Mouse (Mus musculus): ENCODE measurements around the gene Taar2. TPM values are rescaled to one million over a fixed set of nuclear protein-coding genes. Genes with fewer than 3 reads are reported as not detected.

Taar2 gene
- total and polyA plus RNA-seq, 3 experiments, result not detected

DNA sequence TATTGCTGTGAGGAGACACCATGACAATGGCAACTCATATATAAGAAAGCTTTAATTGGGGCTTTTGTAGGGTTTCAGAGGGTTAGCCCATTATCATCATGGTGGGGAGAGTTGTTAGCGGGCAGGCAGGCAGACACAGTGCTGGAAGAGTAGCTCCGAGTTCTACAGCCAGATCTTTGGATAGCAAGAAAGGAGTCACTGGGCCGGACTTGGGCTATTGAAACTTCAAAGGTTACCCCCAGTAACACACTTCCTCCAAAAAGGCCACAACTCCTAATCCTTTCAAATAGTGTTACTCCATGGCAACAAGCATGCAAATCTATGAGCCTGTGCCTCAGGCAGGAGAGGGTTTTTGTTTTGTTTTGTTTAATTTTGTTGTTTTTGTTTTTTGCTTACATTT, 37.3 kb upstream of the Taar2 start:
- Histone ChIP-seq H3K9me3 (replicated peaks; ENCODE audit: low read length) (no peaks in the 10 kb centered on the region), H3K4me1 (ENCODE audit: control insufficient read depth in 1 of 2, insufficient read depth in 2 of 2) (no peaks in the 10 kb centered on the region), H3K27me3 (replicated peaks) (no peaks in the 10 kb centered on the region), H3K27ac (ENCODE audit: insufficient read depth, low read depth) (no peak overlapping the region), H3K79me2 (replicated peaks; ENCODE audit: control insufficient read depth, extremely low read depth, insufficient read depth, poor library complexity, severe bottlenecking) (no peaks in the 10 kb centered on the region), H3K4me2 (ENCODE audit: insufficient read depth, low read depth, poor library complexity, severe bottlenecking) (no peak overlapping the region), H3K4me3 (replicated peaks in 1 of 3; ENCODE audit: low read depth in 2 of 3, low read length in 2 of 3, poor library complexity in 1 of 3) (no peak overlapping the region), H3K9ac (ENCODE audit: insufficient read depth, low read depth) (no peak overlapping the region), H3K36me3 (replicated peaks in 1 of 2; ENCODE audit: control insufficient read depth in 1 of 2, insufficient read depth in 1 of 2, low read length in 1 of 2) (no peaks in the 10 kb centered on the region)
- TF ChIP-seq MEF2A (IDR thresholded peaks at IDR 0.05; ENCODE audit: borderline replicate concordance, low read depth, low read length) (no peak), KAT2A (IDR thresholded peaks at IDR 0.05; ENCODE audit: insufficient replicate concordance, low read length) (no peak), ETS1 (conservative IDR thresholded peaks at IDR 0.05; ENCODE audit: low read depth, low read length) (no peak), JUND (conservative IDR thresholded peaks at IDR 0.05; ENCODE audit: low read depth, low read length) (no peak), CHD2 (IDR thresholded peaks at IDR 0.05; ENCODE audit: low read length) (no peak), SMC3 (IDR thresholded peaks at IDR 0.05; ENCODE audit: low read depth, low read length) (no peak), UBTF (IDR thresholded peaks at IDR 0.05; ENCODE audit: low read depth, low read length) (no peak), MAZ (IDR thresholded peaks at IDR 0.05; ENCODE audit: low read depth, low read length) (no peak), ZMIZ1 (IDR thresholded peaks at IDR 0.05; ENCODE audit: low read depth, low read length) (no peak), EP300 (IDR thresholded peaks at IDR 0.05; ENCODE audit: low read length) (no peak), ELF1 (IDR thresholded peaks at IDR 0.05; ENCODE audit: low read depth, low read length) (no peak), ZNF384 (IDR thresholded peaks at IDR 0.05; ENCODE audit: low read depth, low read length) (no peak), GABPA (IDR thresholded peaks at IDR 0.05; ENCODE audit: insufficient replicate concordance, low read depth, low read length) (no peak), E2F4 (IDR thresholded peaks at IDR 0.05; ENCODE audit: insufficient replicate concordance, low read depth, low read length) (no peak), MYC (IDR thresholded peaks at IDR 0.05; ENCODE audit: low read depth, low read length) (no peak), MXI1 (IDR thresholded peaks at IDR 0.05; ENCODE audit: low read depth, low read length) (no peak)
- dilution Hi-C loops (cut with MboI; ENCODE audit: extremely low pct_ligation_motif_present, extremely low pct_unique_long_range_greater_than_20kb, low sequenced_read_pairs) (no loop called here), in situ Hi-C loops (cut with MboI; ENCODE audit: low pct_ligation_motif_present, low pct_unique_long_range_greater_than_20kb, low sequenced_read_pairs) (no loop called here)
- DNase-seq (ENCODE audit: extremely low read depth), result no peak

DNA sequence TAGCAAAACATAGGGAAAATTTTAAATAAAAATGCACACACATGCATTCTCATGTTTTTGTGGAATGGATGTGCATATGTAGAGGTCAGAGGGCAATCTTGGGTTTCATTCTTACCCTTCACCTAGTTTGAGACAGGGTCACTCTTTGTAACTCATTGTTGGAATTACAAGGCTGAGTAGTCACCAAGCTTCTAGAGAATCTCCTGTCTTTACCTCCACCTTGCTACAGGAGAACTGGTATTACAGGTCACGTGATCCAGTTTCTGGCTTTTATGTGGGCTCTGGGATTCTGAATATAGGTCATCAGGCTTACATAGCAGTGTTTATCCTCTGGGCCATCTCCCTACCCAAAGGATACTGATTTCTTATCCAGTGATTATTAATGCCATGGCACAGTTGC, 32.7 kb upstream of the Taar2 start:
- Histone ChIP-seq H3K27me3 (replicated peaks) (no peaks in the 10 kb centered on the region), H3K36me3 (replicated peaks in 1 of 2; ENCODE audit: control insufficient read depth in 1 of 2, insufficient read depth in 1 of 2, low read length in 1 of 2) (no peaks in the 10 kb centered on the region), H3K4me1 (ENCODE audit: control insufficient read depth in 1 of 2, insufficient read depth in 2 of 2) (no peaks in the 10 kb centered on the region), H3K79me2 (replicated peaks; ENCODE audit: control insufficient read depth, extremely low read depth, insufficient read depth, poor library complexity, severe bottlenecking) (no peaks in the 10 kb centered on the region), H3K9me3 (replicated peaks; ENCODE audit: low read length) (no peaks in the 10 kb centered on the region), H3K27ac (ENCODE audit: insufficient read depth, low read depth) (no peak overlapping the region), H3K4me2 (ENCODE audit: insufficient read depth, low read depth, poor library complexity, severe bottlenecking) (no peak overlapping the region), H3K4me3 (replicated peaks in 1 of 3; ENCODE audit: low read depth in 2 of 3, low read length in 2 of 3, poor library complexity in 1 of 3) (no peak overlapping the region), H3K9ac (ENCODE audit: insufficient read depth, low read depth) (no peak overlapping the region)
- no peak for DNase-seq (ENCODE audit: extremely low read depth)
- in situ Hi-C loops (cut with MboI; ENCODE audit: low pct_ligation_motif_present, low pct_unique_long_range_greater_than_20kb, low sequenced_read_pairs), result no loop called here
- dilution Hi-C loops (cut with MboI; ENCODE audit: extremely low pct_ligation_motif_present, extremely low pct_unique_long_range_greater_than_20kb, low sequenced_read_pairs), result no loop called here
- TF ChIP-seq ZC3H11A (IDR thresholded peaks at IDR 0.05; ENCODE audit: low read depth, low read length), result no peak
- no peak for TF ChIP-seq TCF12 (IDR thresholded peaks at IDR 0.05; ENCODE audit: low read depth, low read length)
- TF ChIP-seq NRF1 (IDR thresholded peaks at IDR 0.05; ENCODE audit: low read depth, low read length), result no peak
- TF ChIP-seq MYC (IDR thresholded peaks at IDR 0.05; ENCODE audit: low read depth, low read length), result no peak
- no peak for TF ChIP-seq ZMIZ1 (IDR thresholded peaks at IDR 0.05; ENCODE audit: low read depth, low read length)
- no peak for TF ChIP-seq RCOR1 (conservative IDR thresholded peaks at IDR 0.05; ENCODE audit: low read depth, low read length)
- TF ChIP-seq E2F4 (IDR thresholded peaks at IDR 0.05; ENCODE audit: insufficient replicate concordance, low read depth, low read length), result no peak
- TF ChIP-seq EP300 (IDR thresholded peaks at IDR 0.05; ENCODE audit: low read length), result no peak
- no peak for TF ChIP-seq BHLHE40 (IDR thresholded peaks at IDR 0.05; ENCODE audit: low read depth, low read length)
- TF ChIP-seq ELF1 (IDR thresholded peaks at IDR 0.05; ENCODE audit: low read depth, low read length), result no peak
- no peak for TF ChIP-seq CHD2 (IDR thresholded peaks at IDR 0.05; ENCODE audit: low read length)
- TF ChIP-seq TBP (conservative IDR thresholded peaks at IDR 0.05; ENCODE audit: low read depth, low read length), result no peak
- no peak for TF ChIP-seq JUND (conservative IDR thresholded peaks at IDR 0.05; ENCODE audit: low read depth, low read length)
- TF ChIP-seq JUN (IDR thresholded peaks at IDR 0.05; ENCODE audit: insufficient read depth, low read depth, low read length), result no peak
- TF ChIP-seq ETS1 (conservative IDR thresholded peaks at IDR 0.05; ENCODE audit: low read depth, low read length), result no peak
- TF ChIP-seq CTCF (conservative IDR thresholded peaks at IDR 0.05 in 1 of 2, IDR thresholded peaks at IDR 0.05 in 1 of 2; ENCODE audit: low read depth in 2 of 2, low read length in 2 of 2), result no peak
- TF ChIP-seq MAFK (IDR thresholded peaks at IDR 0.05; ENCODE audit: insufficient replicate concordance, low read length), result no peak
- TF ChIP-seq IRF4 (IDR thresholded peaks at IDR 0.05; ENCODE audit: low read depth, low read length), result no peak
